Mouse (Mus musculus) G1E (cell line): ENCODE results near the gene Gm5725. TPM values are rescaled to one million over a fixed set of nuclear protein-coding genes. Genes with fewer than 3 reads are reported as not detected.
"Not testable (repeated sequence)": the region's sequence is repeated elsewhere in the genome, so short reads cannot be mapped to it uniquely, and the experiment has no call there.

Experiments
- ATAC-seq: 2 replicates; pipeline ENCODE4 v1.8.0; 2016; ENCODE audit warnings: mild to moderate bottlenecking; ENCODE audit not compliant: insufficient number of reproducible peaks, poor library complexity, low FRiP score, severe bottlenecking; ENCODE audit errors: extremely low read depth
- DNase-seq: peaks from one replicate; pipeline ENCODE4 v3.0.0; 2012; ENCODE audit warnings: low spot score
- H3K27me3 ChIP-seq: 2 replicates; pipeline ENCODE4 v1.6.1; 2012; ENCODE audit warnings: mild to moderate bottlenecking, low read length, inconsistent platforms; ENCODE audit not compliant: insufficient read depth
- H3K36me3 ChIP-seq: replicated peaks from 2 replicates; pipeline ENCODE3; 2012; ENCODE audit warnings: mild to moderate bottlenecking, inconsistent platforms
- H3K4me1 ChIP-seq: 2 replicates; pipeline ENCODE4 v1.6.1; 2012; ENCODE audit warnings: low read depth, low read length, inconsistent platforms, mixed read lengths; ENCODE audit not compliant: insufficient read depth
- H3K4me3 ChIP-seq: 2 replicates; pipeline ENCODE4 v1.5.1; 2012; ENCODE audit warnings: low read depth, mild to moderate bottlenecking, inconsistent platforms, low read length, moderate library complexity, mixed read lengths
- H3K9me3 ChIP-seq: replicated peaks from 2 replicates; pipeline ENCODE4 v1.6.1; 2012; ENCODE audit warnings: inconsistent platforms
- polyA plus RNA-seq: library from polyadenylated mRNA; stranded (reverse); fragments of >175 nt; gene quantifications from 2 replicates; pipeline ENCODE4 v1.2.3, GENCODE M21; 2012
- total RNA-seq, 2 experiments: library from RNA; stranded (forward) in 1 of 2; stranded (reverse) in 1 of 2; fragments of 200-1000 nt in 1 of 2; fragments of >200 nt in 1 of 2; fragmentation: Nextera tagmentation in 1 of 2; gene quantifications; 2 replicates each; pipeline ENCODE4 v1.2.3; 2014 to 2017

The Gm5725 gene
- total RNA-seq (2014; fragmentation: Nextera tagmentation) (not detected in 2 replicates), total RNA-seq (2017) (not detected in 2 replicates), polyA plus RNA-seq (not detected in 2 replicates)

GRCm38 (mm10) chr7:21844167-21844566, at the start of gene Gm5725:
Gene Gm5725 (minus strand): TSS chr7:21844267.
- ATAC-seq, H3K36me3 ChIP-seq, DNase-seq, H3K27me3 ChIP-seq, H3K4me1 ChIP-seq, H3K9me3 ChIP-seq, H3K4me3 ChIP-seq: not testable (repeated sequence)

- not testable (repeated sequence) for H3K27me3 ChIP-seq, H3K4me1 ChIP-seq, H3K4me3 ChIP-seq, ATAC-seq, H3K9me3 ChIP-seq, DNase-seq, H3K36me3 ChIP-seq
These were observed 12.0 kb downstream of the Gm5725 start, which contains the start of gene Vmn1r135 for GRCm38 (mm10) chr7:21832051-21832450. Gene Vmn1r135 (plus strand): TSS chr7:21832351.

- H3K4me3 ChIP-seq, ATAC-seq, H3K27me3 ChIP-seq, DNase-seq, H3K9me3 ChIP-seq, H3K36me3 ChIP-seq, H3K4me1 ChIP-seq: not testable (repeated sequence)
These were observed 47.4 kb downstream of the Gm5725 start, which contains the start of gene Gm4177 for GRCm38 (mm10) chr7:21796628-21797027. Gene Gm4177 (minus strand): TSS chr7:21796728.

Other genes starting within 250 kb of the Gm5725 start
- not detected in 2 replicates for gene Vmn1r132, start 230.2 kb downstream of the Gm5725 start, total RNA-seq (2014; fragmentation: Nextera tagmentation)
- not detected in 2 replicates for gene Vmn1r132, start 230.2 kb downstream of the Gm5725 start, total RNA-seq (2017)
- not detected in 2 replicates for gene Vmn1r132, start 230.2 kb downstream of the Gm5725 start, polyA plus RNA-seq
- not detected in 2 replicates for gene Gm4175, start 82.8 kb downstream of the Gm5725 start, total RNA-seq (2014; fragmentation: Nextera tagmentation)
- gene Gm4175, start 82.8 kb downstream of the Gm5725 start, total RNA-seq (2017) = not detected in 2 replicates
- not detected in 2 replicates for gene Gm4175, start 82.8 kb downstream of the Gm5725 start, polyA plus RNA-seq
- gene Gm4177, start 47.5 kb downstream of the Gm5725 start, total RNA-seq (2014; fragmentation: Nextera tagmentation) = not detected in 2 replicates
- 0.17 TPM in 1 of 2 replicates, not detected in the other for gene Gm4177, start 47.5 kb downstream of the Gm5725 start, total RNA-seq (2017)
- not detected in 2 replicates for gene Gm4177, start 47.5 kb downstream of the Gm5725 start, polyA plus RNA-seq
- not detected in 2 replicates for gene Vmn1r135, start 11.9 kb downstream of the Gm5725 start, total RNA-seq (2014; fragmentation: Nextera tagmentation)
- gene Vmn1r135, start 11.9 kb downstream of the Gm5725 start, total RNA-seq (2017) = 0.16 TPM in 1 of 2 replicates, not detected in the other
- gene Vmn1r135, start 11.9 kb downstream of the Gm5725 start, polyA plus RNA-seq = not detected in 2 replicates
- gene Gm5891, start 77.0 kb upstream of the Gm5725 start, total RNA-seq (2014; fragmentation: Nextera tagmentation) = not detected in 2 replicates
- 0.12 and 0.16 TPM in 2 replicates for gene Gm5891, start 77.0 kb upstream of the Gm5725 start, total RNA-seq (2017)
- gene Gm5891, start 77.0 kb upstream of the Gm5725 start, polyA plus RNA-seq = not detected in 2 replicates
- not detected in 2 replicates for gene Vmn1r137, start 150.3 kb upstream of the Gm5725 start, total RNA-seq (2014; fragmentation: Nextera tagmentation)
- not detected in 2 replicates for gene Vmn1r137, start 150.3 kb upstream of the Gm5725 start, total RNA-seq (2017)
- not detected in 2 replicates for gene Vmn1r137, start 150.3 kb upstream of the Gm5725 start, polyA plus RNA-seq
- not detected in 2 replicates for gene Vmn1r138, start 184.6 kb upstream of the Gm5725 start, total RNA-seq (2014; fragmentation: Nextera tagmentation)
- not detected in 2 replicates for gene Vmn1r138, start 184.6 kb upstream of the Gm5725 start, total RNA-seq (2017)
- gene Vmn1r138, start 184.6 kb upstream of the Gm5725 start, polyA plus RNA-seq = not detected in 2 replicates
- gene Gm6176, start 212.0 kb upstream of the Gm5725 start, total RNA-seq (2014; fragmentation: Nextera tagmentation) = not detected in 2 replicates
- not detected in 2 replicates for gene Gm6176, start 212.0 kb upstream of the Gm5725 start, total RNA-seq (2017)
- not detected in 2 replicates for gene Gm6176, start 212.0 kb upstream of the Gm5725 start, polyA plus RNA-seq
- gene Vmn1r139, start 224.8 kb upstream of the Gm5725 start, total RNA-seq (2014; fragmentation: Nextera tagmentation) = not detected in 2 replicates
- gene Vmn1r139, start 224.8 kb upstream of the Gm5725 start, total RNA-seq (2017) = not detected in 2 replicates
- not detected in 2 replicates for gene Vmn1r139, start 224.8 kb upstream of the Gm5725 start, polyA plus RNA-seq